Mouse (Mus musculus): ENCODE data around the gene Ddx31. TPM values are rescaled to one million over a fixed set of nuclear protein-coding genes. Genes with fewer than 3 reads are reported as not detected.

Ddx31 gene
- polyA plus RNA-seq, 1 experiment = 0.94 TPM

- no peak overlapping the region for H3K27ac ChIP-seq (ENCODE audit: insufficient read depth, low read depth, low read length)
- H3K4me1 ChIP-seq (ENCODE audit: control insufficient read depth, insufficient read depth, insufficient read length, low read length) = no peaks in the 10 kb centered on the region
- no peaks in the 10 kb centered on the region for H3K27me3 ChIP-seq (ENCODE audit: control insufficient read depth, insufficient read depth, low read length)
- TF ChIP-seq POLR2A (IDR thresholded peaks at IDR 0.05; ENCODE audit: low read depth, low read length) (no peak), CTCF (IDR thresholded peaks at IDR 0.05; ENCODE audit: extremely low read depth, insufficient read length, insufficient replicate concordance, low read depth, low read length) (no peak)
- H3K36me3 ChIP-seq (ENCODE audit: control insufficient read depth, insufficient read depth, low read length) = peaks cover 18% of the 10 kb centered on the region
- WGBS = 32% methylated on average over 1 of the region's 1 CpGs
- H3K4me3 ChIP-seq (ENCODE audit: low read depth, low read length) = no peak overlapping the region
Observed at GRCm38 (mm10) chr2:28892796-28893195, 52.6 kb downstream of the Ddx31 start.

DNA sequence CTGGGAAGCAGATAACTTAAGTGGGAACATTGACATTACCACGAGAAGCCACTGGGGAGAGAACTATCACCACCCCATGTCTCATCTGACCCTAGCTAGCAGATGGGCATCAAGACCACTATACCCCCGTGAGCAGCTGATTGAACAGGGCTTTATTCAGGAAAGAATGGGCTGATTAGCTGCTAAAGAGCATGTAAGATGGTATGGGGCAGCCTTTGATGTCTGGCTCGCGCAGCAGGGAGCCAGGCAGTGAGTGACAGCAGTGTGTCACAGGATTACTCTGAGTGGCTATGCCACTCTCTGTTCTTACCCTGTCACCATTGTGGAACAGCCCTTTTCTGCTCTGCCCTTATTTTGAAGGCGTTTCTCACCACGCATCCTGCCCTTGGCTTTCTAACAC lies 53.3 kb downstream of the Ddx31 start:
- Histone ChIP-seq H3K4me1 (ENCODE audit: control insufficient read depth, insufficient read depth, insufficient read length, low read length) (no peaks in the 10 kb centered on the region), H3K27me3 (ENCODE audit: control insufficient read depth, insufficient read depth, low read length) (no peaks in the 10 kb centered on the region), H3K4me3 (ENCODE audit: low read depth, low read length) (no peak overlapping the region), H3K36me3 (ENCODE audit: control insufficient read depth, insufficient read depth, low read length) (peaks cover 17% of the 10 kb centered on the region), H3K27ac (ENCODE audit: insufficient read depth, low read depth, low read length) (no peak overlapping the region)
- no peak for TF ChIP-seq POLR2A (IDR thresholded peaks at IDR 0.05; ENCODE audit: low read depth, low read length)
- no peak for TF ChIP-seq CTCF (IDR thresholded peaks at IDR 0.05; ENCODE audit: extremely low read depth, insufficient read length, insufficient replicate concordance, low read depth, low read length)
- WGBS = 90% methylated on average over 6 of the region's 6 CpGs

DNA sequence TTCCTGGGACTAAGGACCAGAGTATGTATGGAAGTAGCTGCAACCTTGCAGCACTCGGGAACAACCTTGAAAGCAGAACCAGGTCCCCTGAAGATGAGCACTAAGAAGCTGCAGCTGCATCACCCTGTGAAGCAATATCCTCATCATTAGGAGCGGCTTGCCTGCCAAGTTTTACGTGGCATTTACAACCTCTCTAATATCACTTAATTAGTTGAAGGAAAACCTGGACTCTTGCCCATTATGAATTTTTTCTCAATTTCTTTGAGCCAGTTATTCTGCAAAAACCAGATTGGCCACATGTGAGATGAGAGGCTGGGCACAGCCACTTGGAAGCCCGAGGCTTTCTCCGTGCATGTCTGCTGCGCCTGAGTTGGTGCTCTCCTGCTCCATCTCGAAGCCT lies 55.7 kb downstream of the Ddx31 start:
- 63% methylated on average over 7 of the region's 7 CpGs for WGBS
- Histone ChIP-seq H3K4me1 (ENCODE audit: control insufficient read depth, insufficient read depth, insufficient read length, low read length) (no peaks in the 10 kb centered on the region), H3K36me3 (ENCODE audit: control insufficient read depth, insufficient read depth, low read length) (peaks cover 17% of the 10 kb centered on the region), H3K27me3 (ENCODE audit: control insufficient read depth, insufficient read depth, low read length) (no peaks in the 10 kb centered on the region), H3K4me3 (ENCODE audit: low read depth, low read length) (no peak overlapping the region), H3K27ac (ENCODE audit: insufficient read depth, low read depth, low read length) (no peak overlapping the region)
- no peak for TF ChIP-seq POLR2A (IDR thresholded peaks at IDR 0.05; ENCODE audit: low read depth, low read length)
- TF ChIP-seq CTCF (IDR thresholded peaks at IDR 0.05; ENCODE audit: extremely low read depth, insufficient read length, insufficient replicate concordance, low read depth, low read length) = no peak

DNA sequence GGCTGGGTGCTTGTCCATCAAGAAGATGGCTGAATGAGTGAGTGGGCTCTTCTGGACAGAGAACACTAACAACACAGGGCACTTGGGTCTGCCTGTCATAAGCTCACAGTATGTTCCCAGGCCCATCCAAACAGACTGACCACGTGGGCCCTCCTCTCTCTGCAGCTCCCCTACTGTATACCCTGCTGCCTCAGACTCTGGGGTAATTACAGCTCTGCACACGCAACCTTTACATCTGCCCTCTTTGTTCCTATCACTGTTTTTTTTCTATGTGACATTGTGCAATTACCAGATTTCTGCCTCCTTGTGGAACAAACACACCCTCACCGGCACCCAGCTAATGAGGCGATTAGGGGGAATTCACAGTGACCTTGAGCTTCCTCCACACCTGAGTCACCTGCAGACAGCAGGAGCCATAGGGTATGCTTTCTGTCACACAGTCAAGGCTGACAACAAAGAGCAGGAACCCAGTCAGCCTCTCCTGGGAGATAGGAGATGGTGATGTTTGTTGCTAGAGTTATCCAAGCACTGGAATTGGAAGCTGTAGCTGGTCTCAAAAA lies 57.2 kb downstream of the Ddx31 start:
- TF ChIP-seq POLR2A (IDR thresholded peaks at IDR 0.05; ENCODE audit: low read depth, low read length) (no peak), CTCF (IDR thresholded peaks at IDR 0.05; ENCODE audit: extremely low read depth, insufficient read length, insufficient replicate concordance, low read depth, low read length) (no peak)
- H3K4me1 ChIP-seq (ENCODE audit: control insufficient read depth, insufficient read depth, insufficient read length, low read length) = no peaks in the 10 kb centered on the region
- WGBS = 55% methylated on average over 4 of the region's 4 CpGs
- no peak overlapping the region for H3K27ac ChIP-seq (ENCODE audit: insufficient read depth, low read depth, low read length)
- H3K27me3 ChIP-seq (ENCODE audit: control insufficient read depth, insufficient read depth, low read length) = no peaks in the 10 kb centered on the region
- H3K36me3 ChIP-seq (ENCODE audit: control insufficient read depth, insufficient read depth, low read length) = peaks cover 17% of the 10 kb centered on the region
- no peak overlapping the region for H3K4me3 ChIP-seq (ENCODE audit: low read depth, low read length)

- Histone ChIP-seq H3K27ac (ENCODE audit: insufficient read depth, low read depth, low read length) (no peak overlapping the region), H3K36me3 (ENCODE audit: control insufficient read depth, insufficient read depth, low read length) (peaks cover 10% of the 10 kb centered on the region), H3K4me3 (ENCODE audit: low read depth, low read length) (no peak overlapping the region), H3K4me1 (ENCODE audit: control insufficient read depth, insufficient read depth, insufficient read length, low read length) (peaks cover 3% of the 10 kb centered on the region), H3K27me3 (ENCODE audit: control insufficient read depth, insufficient read depth, low read length) (no peaks in the 10 kb centered on the region)
- 94% methylated on average over 8 of the region's 8 CpGs for WGBS
- no peak for TF ChIP-seq CTCF (IDR thresholded peaks at IDR 0.05; ENCODE audit: extremely low read depth, insufficient read length, insufficient replicate concordance, low read depth, low read length)
- TF ChIP-seq POLR2A (IDR thresholded peaks at IDR 0.05; ENCODE audit: low read depth, low read length) = no peak
Observed at GRCm38 (mm10) chr2:28902291-28902690, 62.1 kb downstream of the Ddx31 start.

GRCm38 (mm10) chr2:28903871-28904270 lies 63.7 kb downstream of the Ddx31 start:
- peaks cover 10% of the 10 kb centered on the region for H3K36me3 ChIP-seq (ENCODE audit: control insufficient read depth, insufficient read depth, low read length)
- H3K4me1 ChIP-seq (ENCODE audit: control insufficient read depth, insufficient read depth, insufficient read length, low read length) = peaks cover 3% of the 10 kb centered on the region
- no peak overlapping the region for H3K4me3 ChIP-seq (ENCODE audit: low read depth, low read length)
- WGBS = 88% methylated on average over 5 of the region's 5 CpGs
- H3K27me3 ChIP-seq (ENCODE audit: control insufficient read depth, insufficient read depth, low read length) = peaks cover 9% of the 10 kb centered on the region
- H3K27ac ChIP-seq (ENCODE audit: insufficient read depth, low read depth, low read length) = no peak overlapping the region
- TF ChIP-seq POLR2A (IDR thresholded peaks at IDR 0.05; ENCODE audit: low read depth, low read length) (no peak), CTCF (IDR thresholded peaks at IDR 0.05; ENCODE audit: extremely low read depth, insufficient read length, insufficient replicate concordance, low read depth, low read length) (no peak)

GRCm38 (mm10) chr2:28904786-28905185 lies 64.6 kb downstream of the Ddx31 start:
- 82% methylated on average over 9 of the region's 9 CpGs for WGBS
- Histone ChIP-seq H3K4me1 (ENCODE audit: control insufficient read depth, insufficient read depth, insufficient read length, low read length) (peaks cover 3% of the 10 kb centered on the region), H3K4me3 (ENCODE audit: low read depth, low read length) (no peak overlapping the region), H3K36me3 (ENCODE audit: control insufficient read depth, insufficient read depth, low read length) (peaks cover 8% of the 10 kb centered on the region), H3K27me3 (ENCODE audit: control insufficient read depth, insufficient read depth, low read length) (peaks cover 18% of the 10 kb centered on the region), H3K27ac (ENCODE audit: insufficient read depth, low read depth, low read length) (no peak overlapping the region)
- no peak for TF ChIP-seq CTCF (IDR thresholded peaks at IDR 0.05; ENCODE audit: extremely low read depth, insufficient read length, insufficient replicate concordance, low read depth, low read length)
- TF ChIP-seq POLR2A (IDR thresholded peaks at IDR 0.05; ENCODE audit: low read depth, low read length) = no peak
